Mouse (Mus musculus) embryonic fibroblast, embryonic 13.5 days (primary cell): ENCODE data around the gene Chd4.

ENCODE experiments used
- CTCF ChIP-seq: IDR thresholded peaks from 2 replicates; pipeline ENCODE4 v1.5.1; 2011; ENCODE audit warnings: mild to moderate bottlenecking, control low read depth, low read length, moderate library complexity, borderline replicate concordance; ENCODE audit not compliant: insufficient read depth
- POLR2A ChIP-seq: IDR thresholded peaks from 2 replicates; pipeline ENCODE4 v1.6.1; 2011; ENCODE audit warnings: low read depth, mild to moderate bottlenecking, control low read depth, low read length, moderate library complexity

DNA sequence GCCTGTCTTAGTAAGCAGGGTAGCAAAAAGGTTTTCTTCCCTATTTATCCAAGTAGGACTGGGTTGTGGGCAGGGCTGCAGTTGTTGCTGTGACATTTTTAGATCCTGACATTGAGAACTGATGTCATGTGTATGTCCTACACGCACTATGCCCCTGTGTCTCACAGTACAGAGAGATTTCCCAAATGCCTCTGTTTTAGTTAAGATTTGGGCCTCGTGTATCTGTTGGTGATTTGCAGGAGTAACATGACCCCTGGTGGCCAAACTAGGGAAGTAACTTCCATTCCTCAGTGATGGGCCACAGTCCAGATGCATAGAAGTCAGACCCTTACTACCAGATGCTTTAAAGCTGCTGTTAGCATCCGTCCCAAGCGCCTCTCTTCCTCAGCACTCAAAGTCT is 11.4 kb upstream of the Chd4 start:
- TF ChIP-seq CTCF (no peak), POLR2A (no peak)
